Mouse (Mus musculus) gastrocnemius, postnatal 36 days (tissue): Measurements from ENCODE around the gene Tmem189. TPM values are rescaled to one million over a fixed set of nuclear protein-coding genes. Genes with fewer than 3 reads are reported as not detected.
A peak's percentile ranks its signal among the peaks of the same experiment; 100 is the strongest.

Source experiments
- DNase-seq, 2 experiments: peaks; one replicate each; pipeline ENCODE4 v3.0.0; 2022
- intact Hi-C: fragments of 180-260 bp; cut with DNase I; formaldehyde crosslinking; loops from one replicate; pipeline ENCODE4 v1.15.1; 2025
- total RNA-seq, 2 experiments: library from RNA; stranded (reverse); gene quantifications; 2 replicates each; pipeline ENCODE4 v1.2.3; 2021

The Tmem189 gene
- total RNA-seq, 2 experiments from 2014 or later: 14.9 to 15.6 TPM

- intact Hi-C loops: loop anchor here (1.0 to 10.0 kb wide), 3 partner anchors 90 to 318 kb away; no protein-coding TSS in a partner anchor
Observed at GRCm38 (mm10) chr2:167687250-167687586, 2.4 kb downstream of the Tmem189 start.

GRCm38 (mm10) chr2:167686382-167687249 lies 3.0 kb downstream of the Tmem189 start:
- DNase-seq: peak in 1 of 2 experiments; percentile 16
- intact Hi-C loops: loop anchor here (1.0 to 10.0 kb wide), 3 partner anchors 91 to 318 kb away; no protein-coding TSS in a partner anchor

More at GRCm38 (mm10) chr2:167687250-167687586, 2.4 kb downstream of the Tmem189 start:
- DNase-seq: no peak

GRCm38 (mm10) chr2:167685865-167686264 lies 3.8 kb downstream of the Tmem189 start:
- DNase-seq: peak in 1 of 2 experiments; percentile 13
- intact Hi-C loops: loop anchor here (1.0 to 10.0 kb wide), 3 partner anchors 91 to 319 kb away; no protein-coding TSS in a partner anchor

- peak; percentile 94 to 99 for DNase-seq
- intact Hi-C loops: loop anchor here (1.0 to 10.0 kb wide), 3 partner anchors 92 to 320 kb away; no protein-coding TSS in a partner anchor
Observed at GRCm38 (mm10) chr2:167685137-167685536, 4.5 kb downstream of the Tmem189 start.

- intact Hi-C loops: loop anchor here (10.0 kb wide), 1 partner anchor 321 kb away; no protein-coding TSS in a partner anchor
- no peak for DNase-seq
Observed at GRCm38 (mm10) chr2:167683721-167684120, 5.9 kb downstream of the Tmem189 start.

GRCm38 (mm10) chr2:167680657-167681056 lies 9.0 kb downstream of the Tmem189 start:
- peak in 1 of 2 experiments; percentile 42 for DNase-seq
- intact Hi-C loops: loop anchor here (1.0 to 10.0 kb wide), 2 partner anchors 40 to 324 kb away; no protein-coding TSS in a partner anchor

- intact Hi-C loops: loop anchor here (1.0 to 10.0 kb wide), 3 partner anchors 40 to 325 kb away; no protein-coding TSS in a partner anchor
- DNase-seq: peak; percentile 78 to 79
Observed at GRCm38 (mm10) chr2:167679902-167680430, 9.7 kb downstream of the Tmem189 start.

- intact Hi-C loops: loop anchor here (5.0 kb wide), 1 partner anchor 146 kb away; no protein-coding TSS in a partner anchor
- DNase-seq: no peak
Observed at GRCm38 (mm10) chr2:167678600-167678999, 11.0 kb downstream of the Tmem189 start.

- DNase-seq: no peak
- intact Hi-C loops: loop anchor here (5.0 kb wide), 1 partner anchor 143 kb away; no protein-coding TSS in a partner anchor
Observed at GRCm38 (mm10) chr2:167675120-167675909, 14.3 kb downstream of the Tmem189 start.

GRCm38 (mm10) chr2:167672212-167672685 lies 17.4 kb downstream of the Tmem189 start:
- no peak for DNase-seq
- intact Hi-C loops: no loop called here

- intact Hi-C loops: no loop called here
- no peak for DNase-seq
Observed at GRCm38 (mm10) chr2:167671101-167671633, 18.5 kb downstream of the Tmem189 start.

- no peak for DNase-seq
- intact Hi-C loops: no loop called here
Observed at GRCm38 (mm10) chr2:167669398-167669797, 20.2 kb downstream of the Tmem189 start.

GRCm38 (mm10) chr2:167668426-167668825 lies 21.2 kb downstream of the Tmem189 start:
- intact Hi-C loops: no loop called here
- DNase-seq: no peak

GRCm38 (mm10) chr2:167665972-167666713 lies 23.5 kb downstream of the Tmem189 start:
- no peak for DNase-seq

GRCm38 (mm10) chr2:167662713-167663112 lies 26.9 kb downstream of the Tmem189 start:
- no peak for DNase-seq
- intact Hi-C loops: no loop called here

More at GRCm38 (mm10) chr2:167665972-167666713, 23.5 kb downstream of the Tmem189 start:
- intact Hi-C loops: no loop called here

GRCm38 (mm10) chr2:167661270-167662203 lies 28.1 kb downstream of the Tmem189 start, which contains the start of gene Gm20431:
Gene Gm20431 (minus strand): TSS chr2:167661496.
- peak; percentile 86 to 97 for DNase-seq
- intact Hi-C loops: no loop called here

- no peak for DNase-seq
- intact Hi-C loops: no loop called here
Observed at GRCm38 (mm10) chr2:167660611-167660971, 29.0 kb downstream of the Tmem189 start.
